Mouse (Mus musculus): ENCODE measurements around the gene Fam184b.

- TF ChIP-seq CTCF (IDR thresholded peaks at IDR 0.05; ENCODE audit: insufficient read depth, low read depth, low read length) (no peak), POLR2A (IDR thresholded peaks at IDR 0.05; ENCODE audit: insufficient read depth, low read depth, low read length) (0 out of 2 replicates have a peak, but pooled peaks have one; percentile 24)
Observed at GRCm38 (mm10) chr5:45638806-45639714, at the start of gene Fam184b.
